ENCODE assay signal across 1 mouse cellular context in the genomic region with DNA sequence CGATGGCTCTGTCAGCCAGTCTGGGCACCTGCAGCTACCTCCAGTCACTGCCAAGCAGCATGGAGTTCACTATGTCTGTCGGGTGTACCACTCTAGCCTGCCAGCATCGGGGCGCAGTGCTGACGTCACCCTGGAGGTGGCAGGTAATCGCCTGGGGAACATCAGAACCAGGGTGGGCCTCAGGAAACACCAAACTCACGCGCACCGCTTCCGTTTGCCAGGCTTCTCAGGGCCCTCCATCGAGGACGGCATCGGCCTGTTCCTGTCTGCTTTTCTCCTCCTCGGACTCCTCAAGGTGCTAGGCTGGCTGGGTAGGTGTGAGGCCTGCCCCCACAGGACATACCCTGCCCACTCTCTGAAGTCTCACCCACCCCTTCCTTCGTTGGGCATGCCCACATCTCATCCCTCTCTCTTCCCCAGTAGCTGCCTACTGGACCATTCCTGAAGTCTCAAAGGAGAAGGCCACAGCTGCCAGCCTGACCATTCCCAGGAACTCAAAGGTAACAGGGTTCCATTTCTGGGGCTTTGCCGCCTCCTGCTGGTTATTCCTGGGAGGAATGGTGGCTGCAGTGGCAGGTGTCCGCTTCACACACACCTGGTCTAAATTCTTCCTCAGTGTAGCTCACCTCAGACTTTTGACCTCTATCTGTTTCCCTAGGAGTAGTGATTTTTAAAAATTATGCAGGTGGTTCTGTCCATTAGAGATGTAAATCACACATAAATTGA.
TF ChIP-seq lines count a peak whose summit lies in the region.

No protein-coding gene starts in this region.

TF ChIP-seq in ES-E14, 5 proteins besides CTCF, POLR2A, EP300 and RAD21 (continued from another document):
- peak; percentile 51 for TF ChIP-seq ZC3H11A (IDR thresholded peaks at IDR 0.05; ENCODE audit: borderline replicate concordance, low read depth, low read length)
